8 mouse cellular contexts compared by ENCODE assay signal in genomic region chr2:71117797-71118708, GRCm38 (mm10). TPM values are rescaled to one million over a fixed set of nuclear protein-coding genes. Genes with fewer than 3 reads are reported as not detected.
A peak's percentile ranks its signal among the peaks of the same experiment; 100 is the strongest.
DNase-seq lines count a peak whose midpoint lies in the region; ATAC-seq lines count a peak whose summit lies in the region.

Gene Cybrd1 (plus strand): TSS chr2:71117923.

- peak within 1 kb of the TSS; percentile 97 for H3K4me2 ChIP-seq in kidney, embryonic 14.5 days (replicated peaks; ENCODE audit: low read depth, low read length)
- peak within 1 kb of the TSS; percentile 92 for H3K4me2 ChIP-seq in stomach, embryonic 15.5 days

- DNase-seq in right cerebral cortex, postnatal 4 days, result peak; percentile 38
- DNase-seq in right cerebral cortex, adult 2 months (ENCODE audit: low spot score in 2 of 2), result no peak
- DNase-seq in embryonic facial prominence, embryonic 10.5 days (ENCODE audit: low spot score), result peak; percentile 57
- DNase-seq in heart, adult 9 months (ENCODE audit: low spot score in 2 of 2), result peak; percentile 36 to 44
- peak; percentile 46 for DNase-seq in lung, postnatal 14 days
- no peak for DNase-seq in layer of hippocampus, adult 18-20 months (ENCODE audit: low spot score in 2 of 2)

- 2% methylated on average over 60 of the region's 60 CpGs for WGBS in embryonic facial prominence, embryonic 10.5 days
- 2% methylated on average over 60 of the region's 60 CpGs for WGBS in kidney, embryonic 14.5 days
- 2% methylated on average over 60 of the region's 60 CpGs for WGBS in stomach, embryonic 15.5 days

- H3K36me3 ChIP-seq in embryonic facial prominence, embryonic 10.5 days (replicated peaks), result no peaks in the 10 kb centered on the region
- H3K36me3 ChIP-seq in kidney, embryonic 14.5 days (ENCODE audit: control insufficient read depth, insufficient read depth, low read length), result no peaks in the 10 kb centered on the region
- H3K36me3 ChIP-seq in stomach, embryonic 15.5 days, result no peaks in the 10 kb centered on the region

- peaks cover 19% of the 10 kb centered on the region for H3K4me1 ChIP-seq in embryonic facial prominence, embryonic 10.5 days
- peaks cover 3% of the 10 kb centered on the region; the same call in 1 of the 2 replicates for H3K4me1 ChIP-seq in kidney, embryonic 14.5 days (ENCODE audit: control insufficient read depth, insufficient read depth, low read length)
- H3K4me1 ChIP-seq in stomach, embryonic 15.5 days, result 0 out of 2 replicates have a peak, but pooled peaks cover 4% of the 10 kb centered on the region

- H3K9ac ChIP-seq in kidney, embryonic 14.5 days (ENCODE audit: low read depth, low read length), result peak within 1 kb of the TSS; percentile 60
- H3K9ac ChIP-seq in stomach, embryonic 15.5 days, result peak within 1 kb of the TSS; percentile 50; the same call in 1 of the 2 replicates

- peak; percentile 66; the same call in 1 of the 2 replicates for ATAC-seq in kidney, embryonic 14.5 days (ENCODE audit: low FRiP score, low TSS enrichment)
- ATAC-seq in stomach, embryonic 15.5 days (ENCODE audit: insufficient read depth, low FRiP score, low read depth), result peak; percentile 61

- H3K9me3 ChIP-seq in embryonic facial prominence, embryonic 10.5 days, result no peaks in the 10 kb centered on the region; the same call in 1 of the 2 replicates
- H3K9me3 ChIP-seq in kidney, embryonic 14.5 days (ENCODE audit: control insufficient read depth, low read length), result no peaks in the 10 kb centered on the region
- no peaks in the 10 kb centered on the region for H3K9me3 ChIP-seq in stomach, embryonic 15.5 days

- H3K4me3 ChIP-seq in embryonic facial prominence, embryonic 10.5 days, result peak within 1 kb of the TSS; percentile 65
- peak within 1 kb of the TSS; percentile 57 for H3K4me3 ChIP-seq in kidney, embryonic 14.5 days (ENCODE audit: low read length)
- H3K4me3 ChIP-seq in stomach, embryonic 15.5 days (replicated peaks), result peak within 1 kb of the TSS; percentile 60

- peak within 1 kb of the TSS; percentile 70 for H3K27ac ChIP-seq in embryonic facial prominence, embryonic 10.5 days (replicated peaks)
- H3K27ac ChIP-seq in kidney, embryonic 14.5 days (ENCODE audit: low read depth, low read length), result no peak within 1 kb of the TSS
- peak within 1 kb of the TSS; percentile 11 for H3K27ac ChIP-seq in stomach, embryonic 15.5 days

- H3K27me3 ChIP-seq in embryonic facial prominence, embryonic 10.5 days (replicated peaks; ENCODE audit: low read depth, poor library complexity, severe bottlenecking), result peaks cover 46% of the 10 kb centered on the region
- peaks cover 4% of the 10 kb centered on the region; the same call in 1 of the 2 replicates for H3K27me3 ChIP-seq in kidney, embryonic 14.5 days (ENCODE audit: control insufficient read depth, insufficient read depth, low read length)
- no peaks in the 10 kb centered on the region for H3K27me3 ChIP-seq in stomach, embryonic 15.5 days (replicated peaks)

RNA-seq across cellular contexts. Expression of gene Cybrd1, which starts in this region (rescaled TPM):
- polyA plus RNA-seq in embryonic facial prominence, embryonic 10.5 days (2016; fragmentation: Nextera tagmentation; extraction: Ambion mirVana), result 0.52 and 0.83 TPM in 2 replicates
- 0.80 and 0.86 TPM in 2 replicates for polyA plus RNA-seq in kidney, embryonic 14.5 days (2014; fragmentation: Nextera tagmentation; extraction: Ambion mirVana)
- 7.5 and 7.8 TPM in 2 replicates for polyA plus RNA-seq in stomach, embryonic 15.5 days (2015; fragmentation: Nextera tagmentation; extraction: Ambion mirVana)
- total RNA-seq in layer of hippocampus, adult 18-20 months (2021), result 1 to 10 TPM; 1.9 to 3.1 TPM

Comparison
In these comparisons a context has a peak if more than half of its experiments do, and no peak if none do; other contexts are left out.
1. DNase-seq: peak in right cerebral cortex, postnatal 4 days (single experiment), heart, adult 9 months (2 of 2) and lung, postnatal 14 days (single experiment); none in right cerebral cortex, adult 2 months (0 of 2) and layer of hippocampus, adult 18-20 months (0 of 2).
2. Peak in DNase-seq, H3K4me3 ChIP-seq and H3K27ac ChIP-seq in embryonic facial prominence, embryonic 10.5 days; RNA of the gene not detected or under 1 TPM.
3. Peak in ATAC-seq, H3K4me3 ChIP-seq, H3K9ac ChIP-seq and H3K4me2 ChIP-seq in kidney, embryonic 14.5 days; RNA of the gene not detected or under 1 TPM.
4. Peak in every context shown above with its lines, with median percentiles within 50 percentile points of each other: H3K4me3 ChIP-seq.